Mouse (Mus musculus): ENCODE measurements at regions not wholly inside any gene's neighbourhood (a gene's known extent, or its start where the extent isn't known, plus 50 kb on each side); places are given as distances from the start of the nearest gene placed in this dataset.

GRCm38 (mm10) chr6:49958891-49959290 is 136.4 kb downstream of the Npy start:
- no peak for TF ChIP-seq CTCF (IDR thresholded peaks at IDR 0.05)
- no peak for TF ChIP-seq EP300 (IDR thresholded peaks at IDR 0.05)
